ENCODE assay signal across 8 mouse cellular contexts in genomic region chr1:131963085-131963951, GRCm38 (mm10). TPM values are rescaled to one million over a fixed set of nuclear protein-coding genes. Genes with fewer than 3 reads are reported as not detected.
A peak's percentile ranks its signal among the peaks of the same experiment; 100 is the strongest.
DNase-seq lines count a peak whose midpoint lies in the region; ATAC-seq and TF ChIP-seq lines count a peak whose summit lies in the region.

No protein-coding gene starts in this region.

- peaks cover 15% of the 10 kb centered on the region for H3K4me1 ChIP-seq in embryonic facial prominence, embryonic 13.5 days
- H3K4me1 ChIP-seq in hindbrain, embryonic 14.5 days (replicated peaks; ENCODE audit: control insufficient read depth, insufficient read depth, low read length), result peaks cover 8% of the 10 kb centered on the region; the same call in 1 of the 2 replicates
- peaks cover 15% of the 10 kb centered on the region for H3K4me1 ChIP-seq in liver, postnatal 0 days (ENCODE audit: insufficient read depth)

- no peaks in the 10 kb centered on the region for H3K36me3 ChIP-seq in embryonic facial prominence, embryonic 13.5 days
- H3K36me3 ChIP-seq in hindbrain, embryonic 14.5 days (replicated peaks; ENCODE audit: control insufficient read depth, insufficient read depth), result no peaks in the 10 kb centered on the region
- H3K36me3 ChIP-seq in liver, postnatal 0 days (replicated peaks; ENCODE audit: insufficient read depth, low read length), result no peaks in the 10 kb centered on the region

- WGBS in embryonic facial prominence, embryonic 13.5 days, result under 1% methylated on average over 75 of the region's 76 CpGs
- 3% methylated on average over 76 of the region's 76 CpGs for WGBS in hindbrain, embryonic 14.5 days
- WGBS in liver, postnatal 0 days (ENCODE audit: insufficient replicate concordance), result under 1% methylated on average over 52 of the region's 76 CpGs

- H3K27ac ChIP-seq in embryonic facial prominence, embryonic 13.5 days, result no peak overlapping the region
- H3K27ac ChIP-seq in hindbrain, embryonic 14.5 days, result no peak overlapping the region
- H3K27ac ChIP-seq in liver, postnatal 0 days (ENCODE audit: low read depth), result peak overlapping the region; percentile 67

- H3K27me3 ChIP-seq in embryonic facial prominence, embryonic 13.5 days, result peaks cover 68% of the 10 kb centered on the region
- H3K27me3 ChIP-seq in hindbrain, embryonic 14.5 days (ENCODE audit: control insufficient read depth, insufficient read depth, low read length), result peaks cover 10% of the 10 kb centered on the region
- peaks cover 17% of the 10 kb centered on the region for H3K27me3 ChIP-seq in liver, postnatal 0 days (ENCODE audit: insufficient read depth, low read length)

- no peaks in the 10 kb centered on the region for H3K9me3 ChIP-seq in embryonic facial prominence, embryonic 13.5 days
- no peaks in the 10 kb centered on the region for H3K9me3 ChIP-seq in hindbrain, embryonic 14.5 days (ENCODE audit: control insufficient read depth, low read length)
- H3K9me3 ChIP-seq in liver, postnatal 0 days (ENCODE audit: low read length), result no peaks in the 10 kb centered on the region

- H3K9ac ChIP-seq in embryonic facial prominence, embryonic 13.5 days, result peak overlapping the region; percentile 78
- peak overlapping the region; percentile 65 for H3K9ac ChIP-seq in hindbrain, embryonic 14.5 days
- H3K9ac ChIP-seq in liver, postnatal 0 days (replicated peaks), result peak overlapping the region; percentile 67

- peak; percentile 48; the same call in 1 of the 2 replicates for ATAC-seq in embryonic facial prominence, embryonic 13.5 days (ENCODE audit: insufficient number of reproducible peaks, insufficient read depth, low FRiP score, low TSS enrichment, low read depth)
- peak; percentile 72 for ATAC-seq in hindbrain, embryonic 14.5 days (ENCODE audit: low FRiP score)
- peak; percentile 72 for ATAC-seq in liver, postnatal 0 days

- H3K4me3 ChIP-seq in embryonic facial prominence, embryonic 13.5 days, result peak overlapping the region; percentile 81
- H3K4me3 ChIP-seq in hindbrain, embryonic 14.5 days (replicated peaks; ENCODE audit: low read length), result peak overlapping the region; percentile 83
- peak overlapping the region; percentile 72 for H3K4me3 ChIP-seq in liver, postnatal 0 days (ENCODE audit: low read depth, low read length)

- TF ChIP-seq CTCF in liver, postnatal 0 days (IDR thresholded peaks at IDR 0.05; ENCODE audit: low read depth), result no peak

- peak overlapping the region; percentile 96 for H3K4me2 ChIP-seq in embryonic facial prominence, embryonic 13.5 days
- peak overlapping the region; percentile 98 for H3K4me2 ChIP-seq in hindbrain, embryonic 14.5 days (replicated peaks)
- H3K4me2 ChIP-seq in liver, postnatal 0 days (ENCODE audit: low read depth, low read length), result peak overlapping the region; percentile 97

- no peak for TF ChIP-seq EP300 in liver, postnatal 0 days (IDR thresholded peaks at IDR 0.05; ENCODE audit: low read depth)

- peak; percentile 1 for DNase-seq in cerebellum, adult 11 months
- no peak for DNase-seq in cerebellum, postnatal 14 days
- DNase-seq in ES-CJ7 (ENCODE audit: low read depth, low spot score), result peak; percentile 53
- DNase-seq in hindbrain, embryonic 14.5 days (ENCODE audit: low spot score), result no peak
- DNase-seq in liver, postnatal 0 days, result no peak
- DNase-seq in thymus, postnatal 25 days, result peak; percentile 41
- no peak for DNase-seq in right cerebral cortex, adult 2 months (ENCODE audit: low spot score in 2 of 2)

RNA-seq across cellular contexts. Expression of gene Slc45a3, which starts 0.6 kb away (rescaled TPM):
- 3.2 and 4.0 TPM in 2 replicates for polyA plus RNA-seq in embryonic facial prominence, embryonic 13.5 days (2015; fragmentation: Nextera tagmentation; extraction: Ambion mirVana)
- polyA plus RNA-seq in hindbrain, embryonic 14.5 days (2014; fragmentation: Nextera tagmentation; extraction: Ambion mirVana), result 0.82 and 1.6 TPM in 2 replicates
- 4.3 and 6.0 TPM in 2 replicates for polyA plus RNA-seq in liver, postnatal 0 days (2015; fragmentation: Nextera tagmentation; extraction: Ambion mirVana)

RNA-seq across cellular contexts. Expression of gene Elk4, which starts 44.1 kb away (rescaled TPM):
- polyA plus RNA-seq in embryonic facial prominence, embryonic 13.5 days (2015; fragmentation: Nextera tagmentation; extraction: Ambion mirVana), result 21.7 and 22.3 TPM in 2 replicates
- polyA plus RNA-seq in hindbrain, embryonic 14.5 days (2014; fragmentation: Nextera tagmentation; extraction: Ambion mirVana), result 13.1 and 14.1 TPM in 2 replicates
- polyA plus RNA-seq in liver, postnatal 0 days (2015; fragmentation: Nextera tagmentation; extraction: Ambion mirVana), result 10.7 and 14.6 TPM in 2 replicates

RNA-seq across cellular contexts. Expression of gene Nucks1, which starts 53.0 kb away (rescaled TPM):
- 103 and 108 TPM in 2 replicates for polyA plus RNA-seq in embryonic facial prominence, embryonic 13.5 days (2015; fragmentation: Nextera tagmentation; extraction: Ambion mirVana)
- 34.6 and 38.4 TPM in 2 replicates for polyA plus RNA-seq in hindbrain, embryonic 14.5 days (2014; fragmentation: Nextera tagmentation; extraction: Ambion mirVana)
- 24.2 and 26.9 TPM in 2 replicates for polyA plus RNA-seq in liver, postnatal 0 days (2015; fragmentation: Nextera tagmentation; extraction: Ambion mirVana)

Comparison
In these comparisons a context has a peak if more than half of its experiments do, and no peak if none do; other contexts are left out.
1. DNase-seq: peak in cerebellum, adult 11 months (single experiment), ES-CJ7 (single experiment) and thymus, postnatal 25 days (single experiment); none in cerebellum, postnatal 14 days (0 of 2), hindbrain, embryonic 14.5 days (single experiment), liver, postnatal 0 days (single experiment) and right cerebral cortex, adult 2 months (0 of 2).
2. Peak in every context shown above with its lines, with median percentiles within 50 percentile points of each other: ATAC-seq, H3K4me2 ChIP-seq, H3K4me3 ChIP-seq and H3K9ac ChIP-seq.